Mouse (Mus musculus) brain, embryonic 14.5 days (tissue): ENCODE results near the gene Ebi3.

Source experiments
- CTCF ChIP-seq: fragments of 200-500 bp; IDR thresholded peaks from 2 replicates; pipeline ENCODE4 v1.5.1; 2012; ENCODE audit warnings: inconsistent platforms, mild to moderate bottlenecking, moderate library complexity, borderline replicate concordance; ENCODE audit not compliant: insufficient read depth, insufficient read length; ENCODE audit errors: extremely low read depth
- POLR2A ChIP-seq: fragments of 200-500 bp; IDR thresholded peaks from 2 replicates; pipeline ENCODE4 v1.6.1; 2012; ENCODE audit warnings: mild to moderate bottlenecking, inconsistent platforms, borderline replicate concordance; ENCODE audit not compliant: poor library complexity, insufficient read depth, insufficient read length, severe bottlenecking; ENCODE audit errors: extremely low read depth

DNA sequence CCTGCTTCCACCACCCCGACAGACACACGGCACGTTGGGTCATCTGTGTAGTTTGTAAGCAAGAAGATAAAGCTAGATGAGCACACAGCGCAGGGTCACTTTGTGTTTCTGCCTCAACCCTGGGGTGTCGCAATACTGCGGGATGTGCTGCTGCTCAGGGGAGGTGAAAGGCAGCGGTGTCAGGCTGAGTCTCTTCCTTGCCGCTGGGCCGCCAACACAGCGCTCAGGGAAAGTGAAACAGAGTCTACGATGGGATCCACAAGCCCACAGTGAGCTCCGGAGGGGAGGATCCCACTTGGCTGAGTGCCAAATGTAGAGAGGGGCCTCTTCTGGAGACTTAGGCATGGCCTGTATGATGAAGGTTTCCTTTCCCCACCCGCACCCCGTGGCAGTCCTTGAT is 10.7 kb downstream of the Ebi3 start:
- no peak for TF ChIP-seq CTCF
- TF ChIP-seq POLR2A = no peak
